Mouse (Mus musculus): ENCODE measurements around the gene Ugdh. TPM values are rescaled to one million over a fixed set of nuclear protein-coding genes. Genes with fewer than 3 reads are reported as not detected.
"Not testable (repeated sequence)": the region's sequence is repeated elsewhere in the genome, so short reads cannot be mapped to it uniquely, and the experiment has no call there.

Ugdh gene
- 10 to 100 TPM; 11.3 to 12.2 TPM for polyA plus RNA-seq (2017; shearing (Covaris generic))

DNA sequence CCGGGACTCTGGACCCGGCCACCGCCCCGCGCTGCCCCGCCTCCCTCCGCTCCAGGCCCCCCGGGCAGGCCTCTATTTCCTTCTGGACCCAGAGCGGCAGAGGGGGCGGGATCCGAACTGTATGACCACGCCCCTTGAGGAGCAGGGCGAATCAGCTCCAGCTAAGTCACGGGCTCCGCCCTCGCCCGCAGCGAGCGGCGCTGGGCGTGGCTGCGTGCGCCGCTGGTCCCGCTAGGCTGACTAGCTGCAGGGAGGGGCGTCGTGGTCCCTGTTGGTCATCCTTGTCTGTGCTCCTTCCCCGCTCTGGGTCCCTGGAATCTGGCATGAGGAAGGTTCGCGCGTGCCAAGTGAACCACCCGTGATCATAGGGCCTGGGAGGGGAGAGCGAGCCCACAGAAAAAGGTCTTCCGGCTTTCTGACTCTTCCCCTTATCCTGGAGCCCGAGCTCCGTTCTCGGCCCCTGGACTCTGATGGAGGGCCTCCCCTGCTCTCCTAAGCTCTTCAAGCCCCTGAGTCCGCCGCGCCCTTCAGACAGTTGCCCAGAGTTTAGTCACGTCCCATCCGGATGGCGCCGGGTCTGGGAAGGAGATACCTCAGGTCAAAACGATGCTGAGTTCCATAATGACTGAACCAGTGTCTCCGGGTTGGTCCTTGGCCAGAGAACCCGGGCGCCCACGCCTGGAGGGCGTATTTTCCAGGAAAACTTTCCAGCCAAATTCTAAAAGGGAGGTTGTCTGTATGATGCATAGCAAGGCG is at the start of gene Ugdh:
Gene Ugdh, minus strand, starts transcription at position 144 of the 756 bp plus-strand sequence.
- peak; percentile 97 for ATAC-seq

DNA sequence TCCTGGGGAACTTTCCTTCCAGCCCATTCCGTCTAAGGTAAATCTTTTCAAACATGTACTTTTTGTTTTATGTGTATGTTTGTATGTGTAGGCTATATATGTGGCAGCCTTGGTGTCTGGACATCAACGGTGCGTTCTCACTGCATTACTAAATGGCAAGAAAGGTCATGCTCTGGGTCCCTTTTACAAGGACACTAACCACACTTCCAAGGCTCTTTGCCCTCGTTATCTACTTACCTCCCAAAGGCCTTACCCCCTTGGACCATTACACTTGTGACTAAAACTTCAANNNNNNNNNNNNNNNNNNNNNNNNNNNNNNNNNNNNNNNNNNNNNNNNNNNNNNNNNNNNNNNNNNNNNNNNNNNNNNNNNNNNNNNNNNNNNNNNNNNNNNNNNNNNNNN is 47.2 kb upstream of the Ugdh start:
- ATAC-seq = no peak

DNA sequence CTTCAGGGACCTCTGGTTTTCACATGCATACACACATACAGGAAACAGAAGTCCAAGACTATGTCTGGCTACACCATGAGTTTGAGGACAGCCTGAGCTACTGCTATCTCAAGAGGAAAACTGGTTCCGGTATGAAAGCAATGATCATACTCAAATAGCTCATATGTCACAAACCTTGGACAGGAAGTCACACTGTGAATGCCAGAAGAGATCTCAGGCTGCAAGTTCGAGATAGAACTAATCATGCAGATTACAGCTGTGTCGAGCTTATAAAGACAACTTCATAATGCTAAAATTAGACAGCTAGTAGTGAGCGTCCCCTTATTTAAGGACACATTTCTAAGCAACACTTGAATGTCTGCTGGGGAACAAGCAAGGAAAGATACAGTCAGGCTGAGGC is 44.8 kb upstream of the Ugdh start:
- ATAC-seq = no peak

DNA sequence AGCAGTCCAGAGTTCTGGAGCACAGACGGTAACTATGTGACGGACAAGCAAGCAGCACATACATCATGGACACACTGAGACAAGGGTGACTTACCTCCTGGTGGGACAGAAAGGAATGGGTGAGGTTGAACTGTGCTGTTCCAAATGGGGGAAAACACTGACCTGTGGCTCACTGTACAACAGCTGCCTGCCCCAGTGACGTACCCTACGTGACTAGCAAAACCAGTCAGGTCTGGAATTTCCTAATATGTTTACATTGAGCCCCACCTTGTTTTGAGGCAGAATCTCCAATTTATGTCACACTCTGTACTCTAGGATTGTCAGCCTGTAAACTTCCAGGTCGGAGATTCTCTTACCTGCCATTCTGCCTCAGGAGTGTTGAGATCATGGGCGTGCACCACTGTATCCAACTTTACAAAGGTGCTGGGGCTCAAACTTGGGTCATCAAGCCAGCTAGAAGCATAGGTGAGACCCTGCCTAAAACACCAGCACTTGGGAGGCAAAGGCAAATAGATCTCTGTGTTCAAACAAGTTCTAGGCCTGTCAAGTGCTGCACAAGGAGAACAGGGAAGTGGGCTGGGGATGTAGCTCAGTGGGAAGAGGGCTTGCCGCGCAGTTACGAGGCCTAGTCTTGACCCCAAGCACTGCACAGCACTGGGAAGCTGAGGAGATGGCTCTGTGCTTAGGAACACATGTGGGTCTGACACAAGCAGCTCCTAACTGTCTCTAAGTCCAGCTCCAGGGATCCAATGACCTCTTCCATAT is 44.1 kb upstream of the Ugdh start:
- ATAC-seq = no peak

DNA sequence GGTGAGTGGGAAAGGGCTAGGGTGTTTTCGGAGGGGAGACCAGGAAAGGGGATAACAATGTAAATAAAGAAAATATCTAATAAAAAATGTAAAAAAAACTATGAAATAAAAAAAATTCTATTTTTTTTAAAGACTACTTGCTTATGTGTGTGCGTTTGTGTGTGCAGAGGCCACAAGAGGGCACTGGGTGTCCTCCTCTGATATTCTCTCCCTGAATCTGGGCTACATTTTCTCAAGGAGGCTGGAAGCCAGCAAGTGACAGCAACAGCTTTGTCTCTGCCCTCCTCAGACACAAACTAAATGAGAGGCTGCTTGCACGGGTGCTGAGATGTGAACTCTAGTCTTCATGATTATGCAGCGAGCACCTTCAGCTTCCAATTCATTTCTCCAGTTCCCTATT is 42.5 kb upstream of the Ugdh start:
- peak; percentile 43 for ATAC-seq

DNA sequence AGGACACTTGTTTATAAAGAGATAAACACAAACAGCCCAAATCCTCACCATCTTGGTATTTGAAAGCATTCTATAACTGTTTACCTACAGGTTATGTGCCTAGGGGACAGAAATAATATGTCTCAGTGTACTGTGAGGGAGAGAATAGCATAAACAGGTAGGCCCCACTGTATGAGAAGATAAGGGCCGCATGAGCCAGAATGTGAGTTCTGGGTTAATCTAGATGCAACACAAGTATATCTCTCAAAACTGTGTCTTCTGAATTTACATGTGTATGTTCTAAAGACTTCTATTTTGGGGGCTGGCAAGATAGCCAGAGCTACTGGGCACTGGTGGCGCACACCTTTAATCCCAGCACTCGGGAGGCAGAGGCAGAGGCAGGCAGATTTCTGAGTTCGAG is 41.0 kb upstream of the Ugdh start:
- not testable (repeated sequence) for ATAC-seq

DNA sequence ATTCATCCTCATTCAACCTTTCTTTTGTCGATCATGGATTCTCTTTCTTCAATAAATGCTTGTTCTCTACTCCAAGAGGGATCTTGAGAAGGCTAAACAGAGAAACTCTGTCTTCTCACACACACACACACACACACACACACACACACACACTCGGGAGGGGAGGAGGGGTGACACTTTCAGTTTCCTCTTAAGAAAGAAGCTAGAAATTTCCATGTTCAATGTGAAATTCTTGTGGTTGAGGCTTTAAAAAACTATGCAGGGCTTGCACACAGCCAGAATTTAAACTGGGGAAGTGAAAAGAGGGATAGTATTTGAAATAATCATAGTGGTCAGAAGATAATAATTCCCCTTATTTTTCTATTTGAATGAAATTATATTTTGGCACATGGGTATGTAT is 40.1 kb upstream of the Ugdh start:
- no peak for ATAC-seq

DNA sequence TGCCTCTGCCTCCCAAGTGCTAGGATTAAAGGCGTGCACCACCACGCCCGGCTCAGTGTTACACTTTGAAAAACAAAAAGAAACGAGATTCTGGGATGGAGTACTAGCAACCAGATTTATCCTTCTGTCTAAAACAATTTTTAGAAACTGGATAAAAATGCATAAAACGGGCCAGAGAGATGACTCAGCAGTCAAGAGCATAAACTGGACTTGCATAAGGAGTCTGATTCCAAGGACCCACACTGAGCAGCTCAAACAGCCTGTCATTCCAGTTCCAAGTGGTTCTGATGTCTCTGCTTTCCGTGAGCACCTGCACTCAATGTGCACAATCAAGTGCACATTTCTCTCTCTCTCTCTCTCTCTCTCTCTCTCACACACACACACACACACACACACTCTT is 34.0 kb upstream of the Ugdh start:
- ATAC-seq = no peak

DNA sequence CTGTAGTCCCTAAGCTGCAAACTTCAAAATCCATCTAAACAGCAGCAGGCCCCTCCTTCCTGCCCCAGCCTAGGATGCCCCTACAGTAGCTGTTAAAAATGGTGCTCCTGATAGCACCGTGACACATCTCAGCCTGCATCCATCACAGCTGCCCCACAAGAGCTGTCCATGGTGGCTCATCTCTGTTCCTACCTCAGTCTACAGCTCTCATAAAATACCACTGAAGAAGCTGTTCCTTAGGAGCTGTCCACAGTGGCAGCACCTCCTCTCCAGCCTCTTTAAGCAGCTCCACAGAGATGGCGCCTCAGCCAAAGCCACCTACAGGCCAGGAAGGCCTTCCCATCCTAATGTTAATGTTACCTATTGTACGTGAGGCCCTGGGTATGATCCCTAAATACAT is 31.2 kb upstream of the Ugdh start:
- no peak for ATAC-seq

DNA sequence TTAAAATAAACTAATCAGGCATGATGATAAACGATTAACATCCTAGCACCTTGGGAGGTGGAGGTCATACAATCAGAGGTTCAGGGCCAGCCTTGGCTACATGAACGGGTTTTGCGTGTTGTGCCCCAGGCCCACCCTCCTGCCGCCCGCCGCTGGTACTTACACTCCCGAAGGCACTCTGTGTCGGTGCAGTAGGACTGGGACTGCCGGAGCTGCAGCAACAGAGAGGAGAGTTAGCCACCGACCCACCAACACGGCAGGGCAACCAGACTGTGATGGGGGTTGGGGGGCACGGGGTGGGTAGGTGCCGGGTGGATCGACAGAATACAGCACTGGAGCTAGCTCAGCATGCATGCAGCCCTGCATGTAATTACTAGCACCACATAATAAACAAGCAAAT is 24.6 kb upstream of the Ugdh start:
- no peak for ATAC-seq

DNA sequence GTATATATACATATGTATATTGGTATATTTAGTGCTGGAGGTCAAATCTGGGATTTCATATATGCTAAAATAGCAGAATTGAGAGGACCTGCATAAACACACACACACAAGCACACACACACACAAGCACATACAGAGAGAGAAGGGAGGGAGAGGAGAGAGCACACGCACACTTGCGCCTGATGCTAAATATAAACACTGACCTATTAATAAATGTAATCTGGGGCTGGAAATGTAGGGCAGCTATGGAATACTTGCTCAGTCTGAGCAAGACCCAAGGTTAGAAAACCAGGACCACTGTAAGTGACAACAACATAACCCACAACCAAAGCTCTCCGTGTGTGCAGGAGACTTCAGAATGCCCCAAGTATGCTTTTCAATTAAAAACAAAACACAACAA is 23.7 kb upstream of the Ugdh start:
- no peak for ATAC-seq

DNA sequence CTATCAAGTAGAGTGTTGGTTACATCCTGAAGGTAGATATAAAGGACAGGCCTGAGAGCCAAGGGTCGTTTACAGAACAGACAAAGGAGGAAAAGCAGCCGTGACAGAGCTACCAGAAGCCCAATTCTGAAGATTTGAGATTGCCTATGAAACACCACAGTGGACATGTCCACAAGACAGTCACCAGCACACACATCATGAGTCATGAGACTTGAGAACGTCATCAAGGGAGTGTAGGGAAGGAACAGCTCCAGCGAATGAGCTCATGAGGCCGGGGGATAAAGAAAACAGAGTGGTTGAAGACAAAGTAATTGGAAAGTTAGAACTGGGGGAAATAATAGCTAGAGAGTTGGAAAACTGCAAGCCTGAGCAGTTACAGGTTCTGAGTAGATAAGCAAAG is 22.1 kb upstream of the Ugdh start:
- ATAC-seq = no peak

DNA sequence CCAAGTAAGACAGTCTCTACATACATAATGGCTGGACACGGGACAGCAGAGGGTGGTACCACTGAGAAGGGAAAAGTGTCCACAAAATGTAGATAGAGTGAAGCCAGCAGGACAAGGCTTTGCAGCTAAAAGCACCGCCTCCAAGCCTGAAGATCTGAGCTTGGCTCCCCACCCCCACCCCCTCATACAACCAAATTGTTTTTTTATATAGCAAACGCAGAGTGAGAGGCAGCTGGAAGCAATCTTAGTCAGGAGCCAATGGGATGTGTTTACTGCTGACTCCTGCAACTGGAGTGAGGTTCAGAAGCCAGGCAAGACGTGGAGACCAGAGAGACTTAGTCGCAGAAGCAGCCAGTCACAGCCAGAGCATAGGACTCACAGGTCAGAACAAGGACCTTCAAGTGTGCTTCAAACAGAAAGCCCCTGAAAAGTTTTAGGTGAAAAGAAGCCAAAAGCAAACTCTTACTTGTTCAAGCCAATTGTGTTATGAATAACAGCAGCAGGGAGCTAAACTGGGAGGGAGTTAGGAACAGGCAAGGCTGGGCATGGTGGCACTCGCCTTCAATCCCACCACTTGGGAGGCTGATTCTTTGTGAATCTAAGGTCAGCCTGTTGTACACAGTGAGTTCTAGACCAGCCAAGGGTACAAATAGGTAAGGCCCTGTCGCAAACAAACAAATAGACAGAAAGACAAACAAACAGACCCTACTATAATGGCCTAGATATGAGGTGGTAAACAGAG is 21.5 kb upstream of the Ugdh start:
- ATAC-seq = no peak

DNA sequence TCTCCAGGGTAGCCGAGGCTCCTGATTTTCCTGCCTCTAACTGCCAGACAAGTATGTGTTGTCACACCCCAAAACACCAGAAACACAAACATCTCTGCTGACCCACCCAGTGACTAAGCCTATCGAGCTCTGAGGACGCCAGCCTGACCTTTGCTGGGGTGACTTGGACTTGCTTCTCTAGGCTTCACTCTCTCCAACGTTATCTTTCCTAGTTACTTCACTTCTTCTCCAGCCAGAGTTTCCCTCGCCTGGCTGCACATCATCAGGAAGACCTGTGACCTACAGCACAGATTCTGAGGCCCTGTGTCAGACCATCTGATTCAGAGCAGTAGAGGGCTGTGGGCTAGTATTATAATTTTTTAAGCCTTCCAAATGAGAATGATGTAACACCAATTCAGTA is 19.0 kb upstream of the Ugdh start:
- ATAC-seq = no peak

DNA sequence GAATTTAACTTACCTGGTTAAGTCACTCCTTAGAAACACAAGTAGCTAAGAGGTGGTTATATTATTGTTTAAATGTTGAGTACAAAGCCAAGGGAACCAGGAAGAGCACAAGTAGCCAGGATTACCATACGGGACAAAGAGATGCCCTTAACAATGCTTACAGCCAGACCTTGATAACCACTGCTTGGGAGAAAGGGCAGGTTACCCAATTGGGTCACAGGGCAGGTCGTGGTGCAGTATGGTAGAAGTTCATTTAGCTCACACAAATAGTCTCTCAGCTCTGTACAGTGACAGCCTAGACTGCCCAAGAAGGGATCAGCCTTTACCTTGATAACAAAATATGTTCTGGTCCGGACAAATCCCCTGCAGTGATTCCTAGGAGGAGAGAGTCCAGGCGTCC is 13.2 kb upstream of the Ugdh start:
- ATAC-seq = no peak

DNA sequence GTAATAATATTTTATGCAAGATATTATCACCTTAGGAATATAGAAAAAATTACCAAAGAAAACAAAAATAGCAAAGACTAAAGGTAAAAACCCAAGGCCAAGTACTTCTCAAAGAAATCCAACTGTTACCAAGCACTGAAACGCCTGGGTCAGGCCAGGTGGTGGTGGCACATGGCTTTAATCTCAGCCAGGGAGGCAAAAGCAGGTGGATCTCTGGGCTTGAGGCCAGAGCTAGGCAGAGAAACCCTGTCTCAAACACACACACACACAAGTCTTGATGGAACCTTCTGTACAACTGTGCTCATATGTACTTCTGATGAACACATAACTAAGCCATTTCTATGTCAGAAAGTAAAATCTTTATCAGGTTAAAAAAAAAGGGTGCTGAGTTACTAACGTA is 12.1 kb upstream of the Ugdh start:
- ATAC-seq = no peak

DNA sequence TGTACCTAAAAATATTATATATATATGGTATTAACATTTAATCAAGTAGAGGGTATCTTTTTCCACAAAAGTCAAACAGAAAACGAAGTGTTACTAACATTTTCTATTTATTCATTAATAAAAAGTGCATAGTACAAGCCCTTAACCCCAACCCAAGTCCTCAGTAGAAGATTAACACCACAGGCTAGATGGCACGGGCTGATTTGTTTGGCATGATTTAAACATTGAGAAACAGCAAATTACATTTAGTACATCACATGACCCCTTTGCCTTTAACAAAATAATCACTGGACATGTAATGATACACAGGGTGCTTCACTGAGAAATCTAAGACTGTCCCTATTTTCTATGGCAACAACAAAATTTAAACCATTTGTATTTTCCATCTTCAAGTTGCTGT is 11.0 kb upstream of the Ugdh start:
- ATAC-seq = no peak

DNA sequence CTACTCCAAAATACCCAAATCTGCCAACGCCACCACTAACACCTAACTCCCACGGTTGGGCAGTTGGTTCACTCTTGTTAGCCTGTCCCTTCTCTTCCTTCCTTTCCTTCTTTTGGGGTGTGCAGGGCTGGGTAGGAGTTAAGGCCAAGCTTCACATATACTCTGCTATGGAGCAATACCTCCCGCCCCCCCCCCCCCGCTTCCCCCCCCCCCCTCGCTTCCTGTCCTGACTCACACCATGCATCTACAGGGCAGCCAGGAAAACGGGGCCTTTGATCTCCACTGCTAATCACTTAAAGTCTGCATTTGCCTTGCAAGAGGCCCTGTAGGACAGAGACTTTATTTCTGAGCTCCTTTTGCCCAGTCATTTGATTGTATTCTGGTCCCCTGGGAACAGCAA is 9.2 kb upstream of the Ugdh start:
- ATAC-seq = no peak

DNA sequence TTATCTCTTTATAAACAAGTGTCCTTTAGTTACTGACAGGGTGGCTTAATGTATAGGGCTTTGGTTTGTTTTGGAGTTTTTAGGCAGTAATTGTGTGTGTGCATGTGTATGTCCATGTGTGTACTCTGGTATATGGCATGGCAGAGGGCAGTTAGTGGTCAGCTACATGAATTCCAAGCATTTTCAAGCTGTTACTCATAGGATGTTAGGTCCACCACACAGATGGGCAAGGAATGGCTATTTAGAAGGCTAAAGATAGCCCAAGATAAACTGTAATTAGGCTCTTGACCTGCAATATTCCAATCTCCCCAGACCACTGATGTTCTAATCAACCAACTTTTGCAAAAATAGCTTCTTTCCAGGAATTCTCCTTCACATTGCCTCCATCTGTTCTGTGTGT is 2.3 kb upstream of the Ugdh start:
- ATAC-seq = no peak

DNA sequence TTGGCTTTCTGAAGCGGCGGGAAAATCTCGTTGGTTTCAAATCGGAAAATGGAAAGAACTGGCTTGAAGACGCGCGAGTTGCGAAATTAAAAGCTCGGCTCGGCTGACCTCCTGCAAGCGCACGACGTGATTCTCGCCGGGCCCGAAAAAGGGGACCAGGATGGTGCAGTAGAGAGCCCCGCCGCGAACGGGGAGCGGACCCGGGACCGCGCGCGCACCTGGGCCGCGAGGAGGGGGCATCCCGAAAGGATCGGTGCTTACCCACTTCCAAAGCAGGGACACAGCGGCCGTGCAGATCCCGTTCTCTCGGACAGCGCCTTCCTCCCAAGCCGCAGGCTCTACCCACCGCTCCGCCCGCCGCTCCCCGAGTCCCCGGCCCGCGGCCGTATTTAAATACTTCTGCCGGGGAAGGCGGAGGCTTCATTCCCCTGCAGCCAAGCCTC is 365 bp downstream of the Ugdh start:
- ATAC-seq = peak; percentile 10

DNA sequence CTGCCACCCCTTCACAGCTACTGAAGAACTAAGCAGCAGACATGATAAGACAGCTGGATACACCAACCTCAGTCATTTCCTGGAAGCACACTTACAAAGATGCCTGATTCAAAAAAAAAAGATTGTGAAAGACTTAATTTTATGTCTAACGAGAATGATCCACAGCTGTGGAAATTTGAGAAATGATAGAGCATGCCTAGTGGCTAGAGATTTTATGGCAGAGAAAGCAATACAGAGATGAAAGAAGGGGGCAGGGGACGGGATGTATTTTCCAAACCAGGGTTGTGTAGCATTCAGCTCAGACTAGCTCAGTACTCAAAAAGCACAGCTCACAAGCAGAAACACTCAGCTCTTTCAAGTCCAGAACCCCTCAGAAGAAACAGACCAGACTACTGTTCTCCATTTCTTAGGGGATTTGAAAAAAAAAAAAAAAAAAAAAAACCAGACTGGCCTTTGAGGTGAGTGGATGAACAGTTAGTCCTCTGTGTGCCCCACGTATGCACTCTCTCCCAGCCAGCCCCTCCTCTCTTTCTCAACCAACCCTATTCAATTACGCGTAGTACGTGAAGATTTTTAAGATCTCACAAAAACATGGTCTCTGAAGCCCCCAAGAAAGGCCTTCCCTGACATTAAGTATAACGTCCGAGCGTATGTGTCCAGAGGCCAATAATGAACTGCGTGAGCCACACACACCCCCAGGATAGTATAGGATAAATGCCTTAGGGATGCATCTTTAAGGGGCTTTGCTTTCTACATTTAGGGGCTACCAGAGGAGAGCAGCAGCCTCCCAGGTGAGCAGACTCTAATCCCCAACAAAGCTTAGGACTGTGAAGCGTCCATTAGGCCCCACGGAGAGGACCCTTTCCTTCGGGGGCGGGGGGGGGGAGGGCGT is 1.0 kb downstream of the Ugdh start:
- no peak for ATAC-seq

DNA sequence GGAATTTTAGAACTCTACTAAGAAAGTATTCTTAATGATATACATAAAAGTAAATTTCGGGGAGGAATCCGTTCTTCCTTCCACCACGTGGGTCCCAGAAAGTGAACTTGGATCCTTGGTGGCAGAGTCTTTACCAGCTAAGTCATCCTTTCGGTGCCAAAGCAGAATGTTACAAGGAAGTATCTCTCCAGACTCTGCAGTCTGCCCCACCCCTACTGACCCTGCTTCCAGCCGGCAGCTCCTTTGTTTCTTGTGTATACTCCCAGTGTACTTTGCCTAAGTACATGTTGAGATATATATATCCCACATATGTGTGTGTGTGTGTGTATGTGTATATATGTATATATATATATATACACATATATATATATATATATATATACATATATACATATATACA is 6.3 kb downstream of the Ugdh start:
- ATAC-seq = no peak

DNA sequence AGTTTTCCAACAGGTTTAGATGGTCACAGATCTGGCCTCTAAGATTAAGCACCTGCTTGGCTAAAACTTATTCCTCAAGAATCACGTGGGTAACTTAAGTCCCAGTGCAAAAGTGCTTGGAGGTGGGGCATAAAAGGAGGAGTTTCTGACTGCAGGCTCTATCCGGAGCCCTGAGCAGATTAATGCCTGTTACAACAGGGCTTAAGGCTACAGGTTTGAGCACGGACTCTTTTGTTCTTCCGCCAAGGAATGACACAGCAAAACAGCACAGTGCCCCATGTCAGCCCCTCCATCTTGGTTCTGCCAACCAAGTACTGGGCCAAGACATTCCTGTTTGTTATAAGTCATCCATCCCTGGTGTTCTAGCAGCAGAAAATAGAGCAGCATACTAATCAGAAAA is 7.4 kb downstream of the Ugdh start:
- no peak for ATAC-seq

Data from CD4-positive, CD25-positive, alpha-beta regulatory T cell, adult 4 months (primary cell).